Mouse (Mus musculus) heart, postnatal 0 days (tissue): Measurements from ENCODE around the gene Gprc5b. TPM values are rescaled to one million over a fixed set of nuclear protein-coding genes. Genes with fewer than 3 reads are reported as not detected.

Source experiments
- ATAC-seq: fragments of 200-750 bp; cut with Nextera tagmentation; 2 replicates; pipeline ENCODE4 v1.8.0; 2017; ENCODE audit warnings: low read depth, moderate number of reproducible peaks, moderate library complexity; ENCODE audit not compliant: insufficient read depth
- DNase-seq: peaks from one replicate; pipeline ENCODE4 v3.0.0-alpha.2; 2016; ENCODE audit warnings: low spot score
- H3K27ac ChIP-seq: fragments of 300-500 bp; sonication (generic); 2 replicates; pipeline ENCODE4 v1.5.1; 2014; ENCODE audit warnings: low read depth, mild to moderate bottlenecking
- H3K27me3 ChIP-seq: fragments of 300-500 bp; sonication (generic); 2 replicates; pipeline ENCODE4 v1.6.1; 2014; ENCODE audit warnings: low read length, mixed read lengths; ENCODE audit not compliant: control insufficient read depth, insufficient read depth
- H3K36me3 ChIP-seq: fragments of 300-500 bp; sonication (generic); replicated peaks from 2 replicates; pipeline ENCODE4 v1.6.1; 2014; ENCODE audit warnings: low read length, mixed read lengths; ENCODE audit not compliant: control insufficient read depth, insufficient read depth
- H3K4me1 ChIP-seq: fragments of 300-500 bp; sonication (generic); 2 replicates; pipeline ENCODE4 v1.6.1; 2014; ENCODE audit warnings: antibody characterized with exemption; ENCODE audit not compliant: control insufficient read depth, insufficient read depth
- H3K4me2 ChIP-seq: fragments of 300-500 bp; sonication (generic); 2 replicates; pipeline ENCODE4 v1.6.1; 2014; ENCODE audit warnings: low read depth, mild to moderate bottlenecking, low read length, moderate library complexity
- H3K4me3 ChIP-seq: fragments of 300-500 bp; sonication (generic); 2 replicates; pipeline ENCODE4 v1.5.1; 2014; ENCODE audit warnings: low read depth, low read length
- H3K9ac ChIP-seq: fragments of 300-500 bp; sonication (generic); replicated peaks from 2 replicates; pipeline ENCODE4 v1.6.1; 2014; ENCODE audit warnings: low read depth, low read length, mixed read lengths
- H3K9me3 ChIP-seq: fragments of 300-500 bp; sonication (generic); replicated peaks from 2 replicates; pipeline ENCODE4 v1.6.1; 2016; ENCODE audit warnings: low read length; ENCODE audit not compliant: control insufficient read depth
- CTCF ChIP-seq: IDR thresholded peaks from 2 replicates; pipeline ENCODE4 v1.5.1; 2016; ENCODE audit warnings: antibody characterized with exemption, control low read depth, low read depth
- EP300 ChIP-seq: IDR thresholded peaks from 2 replicates; pipeline ENCODE4 v1.6.1; 2016; ENCODE audit warnings: antibody characterized with exemption, low read depth
- WGBS: fragments of 180-500 bp; shearing (Covaris S2); extraction: QIAGEN DNeasy Blood & Tissue Kit; methylation state at CpG from one replicate; pipeline ENCODE4 v1.1.7; 2014; 5-methylcytosine and 5-hydroxymethylcytosine counted together
- polyA plus RNA-seq: library from polyadenylated mRNA; unstranded; fragments of >200 nt; fragmentation: Nextera tagmentation; extraction: Ambion mirVana; gene quantifications from 2 replicates; pipeline ENCODE4 v1.2.1, GENCODE M21; 2015
- total RNA-seq: library from RNA; depleted of rRNA; stranded (reverse); fragments of >200 nt; gene quantifications from 2 replicates; pipeline ENCODE4 v1.2.3, GENCODE M21; 2014; ENCODE audit warnings: low replicate concordance; rRNA removed

The Gprc5b gene
- total RNA-seq = 33.2 and 39.7 TPM in 2 replicates
- 3.6 and 3.9 TPM in 2 replicates for polyA plus RNA-seq

DNA sequence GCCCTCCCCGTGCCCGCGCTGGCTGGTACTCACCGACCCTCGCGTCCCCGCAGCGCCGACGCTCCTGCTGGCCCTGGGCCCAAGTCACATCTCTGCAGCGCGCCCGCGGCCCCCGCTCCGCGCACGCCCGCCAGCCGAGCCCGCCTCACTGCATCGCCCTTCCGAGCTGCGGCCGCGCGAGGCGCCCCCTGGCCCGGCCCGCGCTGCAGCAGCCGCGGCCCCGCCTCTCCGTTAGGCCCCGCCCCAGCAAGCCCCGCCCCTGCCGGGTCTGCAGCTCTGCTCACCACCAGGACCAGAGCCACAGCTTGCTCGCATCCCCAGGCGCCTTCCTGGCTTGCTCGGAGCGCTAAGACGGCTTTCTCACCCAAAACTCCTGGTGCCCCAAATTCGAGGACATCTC, at the start of gene Gprc5b:
Gene Gprc5b, minus strand, starts transcription at position 205 of the 400 bp plus-strand sequence.
- Histone ChIP-seq H3K4me3 (peak within 1 kb of the TSS; percentile 56), H3K27ac (peak within 1 kb of the TSS; percentile 9), H3K4me1 (peaks cover 37% of the 10 kb centered on the region), H3K27me3 (no peaks in the 10 kb centered on the region), H3K36me3 (no peaks in the 10 kb centered on the region), H3K4me2 (peak within 1 kb of the TSS; percentile 76), H3K9me3 (no peaks in the 10 kb centered on the region), H3K9ac (peak within 1 kb of the TSS; percentile 63)
- DNase-seq (peak; percentile 79), ATAC-seq (peak; percentile 94)
- under 1% methylated on average over 37 of the region's 44 CpGs for WGBS
- no peak for TF ChIP-seq EP300
- no peak for TF ChIP-seq CTCF

DNA sequence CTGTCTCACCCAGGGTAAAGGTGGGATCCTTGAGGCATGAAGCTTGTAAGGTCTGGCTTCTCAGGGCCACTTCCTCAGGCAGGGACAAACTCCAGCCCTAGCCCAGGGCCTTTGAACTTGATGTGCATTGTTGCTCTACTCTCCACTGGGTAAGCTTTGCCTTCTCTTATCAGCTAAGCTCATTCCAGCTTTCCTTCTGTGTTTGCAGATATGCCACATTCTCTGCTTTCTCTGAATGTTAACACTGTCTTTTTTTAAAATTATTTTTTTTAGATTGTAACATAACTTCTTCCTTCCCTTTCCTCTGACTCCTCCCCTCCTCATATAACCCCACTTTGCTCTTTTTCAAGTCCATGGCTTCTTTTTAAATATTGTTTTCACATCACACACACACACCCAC, 46.5 kb upstream of the Gprc5b start:
- Histone ChIP-seq H3K27ac (no peak overlapping the region), H3K4me2 (no peak overlapping the region), H3K27me3 (no peaks in the 10 kb centered on the region), H3K9ac (no peak overlapping the region), H3K9me3 (no peaks in the 10 kb centered on the region), H3K4me3 (no peak overlapping the region), H3K4me1 (no peaks in the 10 kb centered on the region), H3K36me3 (no peaks in the 10 kb centered on the region)
- TF ChIP-seq CTCF (no peak), EP300 (no peak)
- ATAC-seq = no peak
- DNase-seq = no peak

- Histone ChIP-seq H3K4me3 (no peak overlapping the region), H3K4me1 (no peaks in the 10 kb centered on the region), H3K27ac (no peak overlapping the region), H3K9me3 (no peaks in the 10 kb centered on the region), H3K4me2 (no peak overlapping the region), H3K9ac (no peak overlapping the region), H3K27me3 (no peaks in the 10 kb centered on the region), H3K36me3 (no peaks in the 10 kb centered on the region)
- DNase-seq = no peak
- ATAC-seq = no peak
- TF ChIP-seq CTCF (no peak), EP300 (no peak)
These were observed 42.6 kb upstream of the Gprc5b start for GRCm38 (mm10) chr7:119037581-119037980.

GRCm38 (mm10) chr7:119034243-119034961, 39.4 kb upstream of the Gprc5b start:
- H3K36me3 ChIP-seq = no peaks in the 10 kb centered on the region
- H3K4me2 ChIP-seq = no peak overlapping the region
- H3K4me1 ChIP-seq = no peaks in the 10 kb centered on the region
- no peaks in the 10 kb centered on the region for H3K27me3 ChIP-seq
- WGBS = 59% methylated on average over 15 of the region's 15 CpGs
- no peaks in the 10 kb centered on the region for H3K9me3 ChIP-seq
- H3K9ac ChIP-seq = no peak overlapping the region
- no peak overlapping the region for H3K4me3 ChIP-seq
- DNase-seq (no peak), ATAC-seq (no peak)
- no peak overlapping the region for H3K27ac ChIP-seq
- no peak for TF ChIP-seq EP300
- TF ChIP-seq CTCF = no peak

GRCm38 (mm10) chr7:119023394-119023921, 28.4 kb upstream of the Gprc5b start:
- no peak; the same call in 1 of the 2 replicates for ATAC-seq
- WGBS = 31% methylated on average over 17 of the region's 17 CpGs
- H3K9me3 ChIP-seq = no peaks in the 10 kb centered on the region

More at GRCm38 (mm10) chr7:119023394-119023921, 28.4 kb upstream of the Gprc5b start:
- no peak for DNase-seq
- peak; percentile 61 for TF ChIP-seq CTCF
- TF ChIP-seq EP300 = no peak
- Histone ChIP-seq H3K27me3 (no peaks in the 10 kb centered on the region), H3K4me1 (no peaks in the 10 kb centered on the region), H3K36me3 (no peaks in the 10 kb centered on the region), H3K27ac (no peak overlapping the region), H3K9ac (no peak overlapping the region), H3K4me2 (no peak overlapping the region), H3K4me3 (no peak overlapping the region)
